Mouse (Mus musculus): ENCODE data around the gene Sftpd.
A peak's percentile ranks its signal among the peaks of the same experiment; 100 is the strongest.

The Sftpd gene

DNA sequence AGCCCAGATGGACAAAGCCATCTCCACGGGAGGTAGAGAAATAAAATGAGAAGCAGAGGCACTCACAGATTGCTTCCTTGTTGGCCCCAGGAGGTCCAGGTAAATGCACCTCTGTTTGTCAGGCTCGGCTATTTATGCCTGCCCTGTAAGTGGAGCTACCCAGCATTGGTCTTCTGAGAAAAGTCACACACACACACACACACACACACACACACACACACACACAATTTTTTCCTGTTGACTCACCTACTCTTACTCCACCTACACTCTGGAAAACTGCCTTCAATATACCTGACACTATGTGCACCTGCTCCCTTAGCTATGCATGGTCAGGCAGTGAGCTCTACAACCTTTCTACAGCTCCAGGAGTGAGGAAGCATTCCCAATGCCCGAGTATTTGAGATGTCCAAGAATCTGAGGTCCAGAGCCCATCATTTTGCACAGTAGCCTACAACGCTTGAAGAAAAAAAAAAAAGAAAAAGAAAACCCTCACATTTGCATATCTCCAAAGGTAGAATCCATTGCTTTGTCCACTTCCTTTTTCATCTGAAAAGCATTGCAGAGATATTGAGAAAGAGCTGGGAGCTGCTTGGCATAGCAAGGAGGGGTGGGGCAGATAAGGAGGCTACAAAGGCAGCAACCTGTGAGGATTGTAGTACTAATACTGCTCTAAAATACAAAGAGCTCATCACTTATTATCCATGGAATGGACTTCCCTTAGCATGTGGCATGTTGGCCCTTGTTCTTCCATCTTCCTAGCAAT is at the start of gene Sftpd:
Gene Sftpd (minus strand): TSS at position 91 of the 763 bp plus-strand sequence.
- DNase-seq (ENCODE audit: extremely low spot score, low read depth, low spot score): no peak

DNA sequence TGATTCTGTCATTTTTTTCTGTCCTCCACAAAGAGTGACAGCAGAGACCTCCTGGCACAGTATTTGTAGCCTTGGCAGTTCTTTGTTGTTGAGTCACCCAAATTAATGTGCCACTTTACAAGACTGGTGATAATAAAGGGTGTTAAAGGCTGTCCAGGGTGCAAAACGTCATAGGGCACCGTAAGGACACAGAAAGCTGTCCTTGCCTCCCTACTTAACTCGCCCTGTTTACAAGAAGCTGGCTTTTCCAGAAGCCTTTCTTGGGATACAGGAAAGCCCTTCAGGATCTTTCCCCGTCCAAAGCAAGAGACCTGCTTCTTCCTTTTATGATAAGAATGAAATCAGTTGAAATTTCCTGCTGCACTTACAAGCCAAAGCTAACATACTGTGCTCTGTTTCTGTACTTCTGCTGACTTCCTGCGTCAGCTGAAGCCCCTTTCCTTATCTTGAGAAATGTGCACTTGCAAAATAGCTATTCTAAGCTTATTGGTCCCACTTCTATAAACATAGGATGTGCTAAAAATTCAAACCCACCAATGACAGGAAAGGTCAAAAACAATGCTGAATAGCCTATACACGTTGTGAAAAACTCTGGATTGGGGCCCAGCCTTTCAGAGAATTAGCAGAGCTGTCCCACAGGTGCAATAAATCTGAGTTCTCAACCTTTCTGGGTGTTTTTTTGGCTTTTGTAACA is 13.2 kb upstream of the Sftpd start:
- no peak for DNase-seq (ENCODE audit: extremely low spot score, low read depth, low spot score)

DNA sequence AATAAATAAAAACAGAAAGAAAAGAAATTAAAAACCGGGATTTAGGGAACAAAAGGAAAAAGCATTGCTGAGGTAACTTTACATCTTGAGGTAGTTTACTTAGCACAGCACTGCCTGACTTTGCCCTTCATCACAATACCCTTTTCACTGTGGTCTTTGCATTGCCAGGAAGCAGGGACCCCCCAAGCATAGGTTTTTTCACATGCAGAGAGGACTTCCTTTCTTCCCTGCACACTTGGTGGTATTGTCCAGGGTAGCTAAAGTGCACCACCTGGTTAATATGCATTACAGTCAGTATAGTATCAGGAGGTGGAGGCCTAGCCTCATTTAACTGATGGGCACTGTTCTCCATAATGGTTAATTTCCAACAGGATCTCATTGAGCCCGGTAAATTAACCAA is 4.5 kb upstream of the Sftpd start:
- DNase-seq (ENCODE audit: extremely low spot score, low read depth, low spot score): no peak

DNA sequence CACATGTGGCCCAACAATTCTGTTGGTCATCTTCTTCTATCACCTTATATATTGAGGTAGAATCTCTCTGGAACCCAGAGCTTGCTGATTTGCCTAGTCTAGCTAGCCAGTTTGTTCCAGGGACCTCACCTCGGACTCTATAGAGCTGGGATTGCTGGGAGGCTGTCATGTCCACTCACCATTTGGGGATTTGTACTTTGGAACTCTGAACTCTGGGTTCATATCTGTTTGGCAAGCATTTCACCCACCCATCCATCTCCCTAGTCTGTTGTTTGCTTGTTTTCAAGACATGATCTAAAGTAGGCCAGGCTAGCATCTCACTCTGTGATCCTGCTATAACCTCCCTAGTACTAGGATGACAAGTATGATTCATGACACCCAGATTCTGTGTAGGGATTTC is 10.1 kb downstream of the Sftpd start:
- DNase-seq (ENCODE audit: extremely low spot score, low read depth, low spot score): no peak

DNA sequence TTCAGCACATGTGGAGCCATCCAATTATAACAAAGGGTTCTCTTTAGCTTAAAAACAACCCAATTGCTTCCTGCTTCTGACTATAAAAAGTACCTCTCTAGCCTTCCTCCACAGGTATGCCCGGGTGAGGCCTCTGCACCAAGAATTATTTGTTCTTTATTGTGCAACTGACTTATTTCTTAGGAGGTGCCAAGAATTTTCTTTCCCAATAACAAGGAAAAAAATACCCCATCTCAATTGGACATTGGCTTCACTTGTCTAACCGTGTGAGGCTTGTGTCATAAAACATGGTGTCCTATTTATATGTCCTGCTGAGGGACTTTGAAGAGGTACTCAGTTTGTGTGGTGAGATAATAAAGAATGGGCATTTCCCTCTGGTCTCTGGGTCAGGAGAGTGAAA is 14.4 kb downstream of the Sftpd start:
- DNase-seq (ENCODE audit: extremely low spot score, low read depth, low spot score): no peak

DNA sequence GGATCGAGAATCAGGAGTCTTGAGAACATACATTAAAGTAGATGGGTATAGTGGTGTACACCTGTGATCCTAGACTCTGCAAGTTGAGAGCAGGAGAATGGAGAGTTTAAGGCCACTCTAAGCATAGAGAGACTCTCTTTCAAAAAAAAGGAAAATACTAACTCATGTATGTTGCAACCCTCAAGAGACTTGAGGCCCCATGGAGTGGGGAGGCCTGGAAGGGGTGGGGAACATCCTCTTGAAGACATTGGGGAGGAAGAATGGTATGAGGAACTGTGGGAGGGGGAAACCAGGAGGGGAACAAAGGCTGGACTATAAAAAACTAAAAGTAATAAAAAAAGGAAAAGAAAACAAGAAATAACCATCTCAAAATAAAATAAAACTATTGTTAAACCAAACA is 16.4 kb downstream of the Sftpd start:
- DNase-seq (ENCODE audit: extremely low spot score, low read depth, low spot score): no peak

DNA sequence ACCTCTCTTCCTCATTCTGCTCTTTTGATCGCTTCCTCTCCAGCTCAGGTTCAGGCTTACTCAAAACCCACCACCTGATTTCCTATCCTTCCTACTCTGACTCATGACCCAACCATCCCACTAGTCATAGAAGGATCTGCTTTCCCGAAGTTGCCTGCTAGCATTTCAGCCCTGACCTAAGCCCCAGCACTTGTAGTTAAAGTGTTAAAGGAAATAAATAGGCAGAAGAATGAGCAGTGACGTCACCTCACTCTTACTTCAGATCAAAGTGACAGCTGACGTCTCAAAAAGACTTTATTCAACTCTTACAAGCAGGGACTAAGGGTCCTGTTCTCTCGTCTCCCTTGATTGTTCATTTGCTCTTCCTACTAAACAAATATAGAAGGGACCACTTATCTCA is 17.7 kb downstream of the Sftpd start:
- DNase-seq (ENCODE audit: extremely low spot score, low read depth, low spot score): no peak

DNA sequence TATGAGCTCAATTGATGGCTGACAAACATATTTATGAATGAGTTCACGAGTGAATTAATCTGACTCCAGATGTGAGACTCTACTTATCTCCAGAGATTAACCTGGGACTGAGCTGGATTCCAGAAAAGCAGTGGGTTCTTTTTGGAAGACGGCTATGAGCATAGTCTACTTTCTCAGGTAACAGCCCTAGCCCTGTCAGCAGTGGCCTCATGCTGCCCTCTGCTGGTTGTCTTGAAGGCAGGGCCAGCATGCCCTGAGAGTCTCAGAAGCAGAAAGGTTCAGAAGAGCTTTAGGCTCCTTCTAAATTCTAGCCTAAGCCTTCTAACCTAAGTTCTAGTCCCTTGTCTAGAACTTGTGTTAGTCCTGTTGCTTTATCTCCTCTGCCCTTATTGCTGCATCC is 22.3 kb downstream of the Sftpd start:
- DNase-seq (ENCODE audit: extremely low spot score, low read depth, low spot score): no peak

DNA sequence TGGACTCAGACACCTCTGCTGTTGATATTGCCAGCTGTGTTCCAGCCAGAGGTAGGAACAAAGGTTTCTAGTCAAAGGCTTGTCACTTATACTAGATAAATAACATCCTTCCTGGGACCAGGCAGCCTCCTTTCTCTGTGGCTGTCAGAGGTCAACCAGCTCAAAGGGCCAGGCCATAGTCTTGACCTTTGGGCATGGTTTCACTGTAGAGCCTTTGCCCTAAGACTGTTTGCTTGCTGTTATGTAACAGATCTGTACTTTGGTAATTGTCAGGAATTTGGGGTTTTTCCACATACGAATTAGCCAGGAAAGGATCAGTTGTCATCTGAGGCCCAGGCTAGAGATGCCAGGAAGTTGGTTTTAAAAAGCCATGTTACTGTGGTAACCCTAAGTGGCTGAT is 24.2 kb downstream of the Sftpd start:
- no peak for DNase-seq (ENCODE audit: extremely low spot score, low read depth, low spot score)

DNA sequence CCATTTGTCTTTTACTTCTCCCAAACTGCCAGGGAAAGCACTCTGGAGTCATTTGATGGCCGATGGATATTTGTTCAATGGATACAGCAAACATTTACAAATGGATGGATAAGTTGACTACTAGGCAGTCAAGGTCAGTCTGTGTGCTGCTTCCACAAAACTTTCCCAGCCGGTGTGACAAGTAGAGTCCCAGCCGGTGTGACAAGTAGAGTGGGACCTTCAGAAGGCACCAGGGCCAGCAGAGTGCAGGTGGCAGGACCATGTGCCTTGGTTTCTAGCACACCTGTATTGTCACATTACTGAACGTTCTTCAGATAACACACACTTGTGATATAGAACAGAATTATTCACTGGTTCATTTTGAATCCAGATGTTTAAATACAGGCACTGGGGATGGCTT is 24.9 kb downstream of the Sftpd start:
- no peak for DNase-seq (ENCODE audit: extremely low spot score, low read depth, low spot score)

DNA sequence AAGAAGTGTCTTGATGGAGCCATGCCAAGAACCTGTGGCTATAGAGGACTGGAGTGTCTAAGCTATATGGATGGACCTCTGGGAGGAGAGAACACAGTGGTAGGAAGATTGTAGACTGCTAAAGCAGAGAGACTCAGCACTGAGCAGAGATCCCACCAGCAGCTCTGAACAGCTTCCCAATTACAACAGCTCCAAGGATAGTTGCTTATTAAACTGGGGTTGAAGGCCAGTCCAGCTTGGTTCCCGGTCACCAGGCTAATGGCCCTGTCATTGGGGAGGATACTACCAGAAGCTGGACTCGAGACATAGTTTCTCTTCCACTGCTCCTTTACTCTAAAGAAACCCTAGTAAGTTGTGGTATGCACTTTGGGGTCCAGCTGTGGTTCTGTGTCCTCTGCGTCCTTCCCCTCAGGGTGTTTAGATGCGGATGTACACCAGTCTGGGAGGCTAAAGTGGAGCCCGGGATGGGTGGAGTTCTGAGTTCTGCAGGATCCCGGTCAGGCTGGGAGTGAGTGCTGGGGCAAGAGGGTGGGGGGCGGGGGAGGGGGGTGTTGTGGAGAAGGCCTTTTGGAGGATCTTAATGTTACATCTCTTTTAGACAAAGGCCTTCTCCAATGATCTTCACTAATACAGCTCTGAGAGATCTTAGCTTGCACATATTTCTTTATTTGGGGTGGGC is 33.6 kb downstream of the Sftpd start, which contains the start of gene Mbl1:
Gene Mbl1 (plus strand): TSS at position 239 of the 679 bp plus-strand sequence.
- no peak for DNase-seq (ENCODE audit: extremely low spot score, low read depth, low spot score)

DNA sequence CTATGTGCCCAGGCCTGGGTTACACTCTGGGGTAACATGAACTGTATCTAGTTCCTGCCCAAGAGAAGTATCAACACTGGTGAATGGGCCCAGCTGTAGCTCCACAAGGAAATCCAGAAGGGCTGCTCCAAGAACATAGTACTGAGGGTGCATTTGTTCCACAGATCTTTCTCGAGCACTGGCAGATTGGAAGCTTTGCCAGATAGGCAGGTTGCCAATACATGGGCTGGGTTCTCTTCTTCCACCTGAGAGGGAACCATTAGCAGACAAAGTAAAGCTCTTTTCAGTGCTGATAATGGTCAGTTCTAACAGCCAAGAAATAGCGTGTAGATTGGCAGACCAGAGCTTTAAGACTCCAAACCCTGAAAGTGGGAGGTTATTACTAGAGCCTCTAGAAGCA is 37.6 kb downstream of the Sftpd start:
- no peak for DNase-seq (ENCODE audit: extremely low spot score, low read depth, low spot score)

DNA sequence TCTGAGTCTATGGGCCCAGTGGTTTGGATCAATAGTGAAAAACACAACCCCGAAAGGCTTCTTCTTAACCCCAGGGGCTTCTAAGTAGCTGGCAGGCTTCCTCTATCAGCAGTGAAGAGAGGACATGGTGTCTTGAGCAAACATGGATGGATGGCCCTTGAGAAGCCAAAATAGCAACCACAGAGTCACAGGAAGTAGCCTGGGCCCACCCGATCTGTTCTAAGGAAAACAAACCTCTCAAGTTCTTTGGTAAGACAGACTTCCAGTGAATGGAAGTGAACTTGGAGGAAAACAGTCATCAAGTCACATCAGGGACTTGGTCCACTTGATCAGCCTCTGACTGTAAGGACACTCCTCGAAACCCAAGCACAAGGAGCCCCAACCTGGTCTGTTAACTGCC is 38.0 kb downstream of the Sftpd start:
- DNase-seq (ENCODE audit: extremely low spot score, low read depth, low spot score): no peak

DNA sequence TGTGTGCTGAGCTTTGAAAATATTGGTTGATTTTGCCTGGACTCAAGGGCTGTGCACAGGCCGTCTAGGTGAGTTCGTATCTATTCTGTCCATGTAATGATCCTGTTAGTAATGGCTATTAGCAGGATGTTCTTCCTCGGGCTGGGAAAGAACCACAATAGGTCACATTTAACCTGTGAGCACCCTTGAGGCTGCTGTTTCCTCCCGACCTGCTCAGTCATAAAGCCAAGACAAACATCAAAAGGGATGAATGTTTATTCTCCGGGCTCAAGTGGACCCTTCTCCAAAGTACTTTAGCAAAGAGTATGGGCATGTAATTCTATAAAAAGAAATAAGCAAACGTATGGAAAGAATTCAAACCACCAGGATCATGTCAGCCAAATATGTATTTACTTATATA is 38.9 kb downstream of the Sftpd start:
- no peak for DNase-seq (ENCODE audit: extremely low spot score, low read depth, low spot score)

DNA sequence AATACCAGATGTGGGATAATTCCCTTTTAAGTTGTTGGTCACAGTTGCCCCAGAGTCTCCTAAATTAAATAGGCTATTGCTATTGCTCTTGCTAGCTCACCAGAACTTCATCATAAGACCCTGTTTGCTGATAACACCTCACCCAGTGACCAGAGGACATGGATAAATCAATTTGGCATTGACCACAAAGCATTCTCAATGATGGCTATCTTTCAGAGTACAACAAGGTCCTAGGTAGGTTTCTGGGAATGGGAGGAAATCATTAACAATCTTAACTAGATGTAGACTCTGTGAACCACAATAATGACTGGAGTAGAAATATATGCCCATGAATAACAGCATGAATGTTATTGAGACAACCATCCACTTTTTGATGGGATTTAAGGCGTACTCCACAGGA is 44.3 kb downstream of the Sftpd start:
- DNase-seq (ENCODE audit: extremely low spot score, low read depth, low spot score): no peak

DNA sequence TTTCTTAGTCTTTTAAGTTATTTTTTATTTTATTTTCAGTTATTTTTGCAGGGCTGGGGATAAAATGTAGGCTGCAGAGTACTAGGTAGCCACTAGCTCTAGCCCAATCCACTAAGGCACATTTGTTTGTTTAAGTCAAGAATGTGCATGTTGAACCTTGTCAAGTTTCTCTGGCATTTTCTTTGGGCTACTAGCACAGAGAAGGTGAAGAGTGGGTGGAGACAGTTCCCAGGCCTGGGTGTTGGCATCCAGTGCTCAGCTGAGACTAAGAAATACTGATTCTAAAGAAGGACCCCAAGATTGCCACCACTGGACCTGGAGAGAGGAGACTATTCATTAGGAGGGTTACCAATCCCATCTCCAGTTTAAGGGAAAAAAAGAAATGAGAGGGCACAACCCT is 47.9 kb downstream of the Sftpd start:
- no peak for DNase-seq (ENCODE audit: extremely low spot score, low read depth, low spot score)

DNA sequence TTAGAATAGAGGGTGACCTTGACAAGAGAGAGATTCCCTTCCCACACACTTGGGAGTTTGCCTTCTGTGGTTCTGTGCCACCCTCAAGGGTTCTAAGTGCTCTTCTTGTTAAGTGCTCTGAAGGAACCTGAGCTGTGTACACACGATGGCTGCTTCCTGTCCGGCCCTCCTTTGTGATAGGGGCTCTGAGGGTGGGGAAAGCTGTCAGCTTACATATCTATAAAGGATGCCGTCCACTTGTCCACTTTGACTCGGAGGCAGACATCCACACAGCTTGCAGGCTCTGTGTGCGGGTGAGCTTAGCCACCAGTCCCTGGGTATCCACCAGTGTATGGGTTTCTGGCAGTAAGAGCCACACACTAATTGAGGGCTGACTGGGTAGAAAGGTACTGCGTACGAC is 53.4 kb downstream of the Sftpd start, which contains the start of gene Sftpa1:
Gene Sftpa1 (plus strand): TSS at position 243 of the 400 bp plus-strand sequence.
- DNase-seq (ENCODE audit: extremely low spot score, low read depth, low spot score): no peak

DNA sequence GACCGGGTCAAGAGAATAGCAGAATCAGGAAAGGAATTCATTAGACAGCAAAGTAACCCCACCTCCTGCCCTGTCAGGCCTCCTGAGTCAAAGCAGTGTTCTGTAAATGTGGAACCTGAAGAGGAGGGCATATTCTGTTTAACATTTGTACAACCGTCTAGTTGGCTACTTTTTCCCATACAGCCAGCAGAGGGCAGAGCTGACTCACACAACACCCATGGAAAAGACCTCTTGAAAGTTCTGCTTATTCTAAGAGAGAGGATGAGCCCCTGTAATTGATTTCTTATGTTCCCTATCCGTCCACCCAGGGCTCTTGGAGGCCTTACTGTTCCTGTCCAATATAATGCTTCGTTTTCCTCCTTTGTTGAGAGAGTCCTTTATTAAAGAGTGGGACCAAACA is 57.0 kb downstream of the Sftpd start:
- peak; percentile 0 for DNase-seq (ENCODE audit: extremely low spot score, low read depth, low spot score)

DNA sequence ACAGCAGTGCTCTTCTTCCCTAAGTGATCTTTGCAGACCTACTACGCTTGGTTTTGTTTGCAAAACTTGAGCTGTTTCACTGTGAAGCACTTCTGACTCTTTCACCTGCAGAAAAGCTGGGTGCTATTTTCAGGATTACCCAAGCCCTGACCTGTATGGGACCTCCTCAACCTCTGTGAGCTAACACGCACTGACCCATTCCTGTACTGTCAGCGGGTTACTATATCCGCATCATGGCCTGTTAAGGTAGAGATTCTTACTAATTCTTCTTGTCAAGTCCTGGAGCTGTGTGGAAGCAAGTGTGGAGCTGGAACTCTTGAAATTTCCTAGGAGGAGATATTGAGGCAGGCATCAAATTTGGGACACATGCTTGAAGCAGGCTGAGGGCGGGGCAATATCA is 60.3 kb downstream of the Sftpd start:
- no peak for DNase-seq (ENCODE audit: extremely low spot score, low read depth, low spot score)
